Mouse (Mus musculus): ENCODE measurements at regions not wholly inside any gene's neighbourhood (a gene's known extent, or its start where the extent isn't known, plus 50 kb on each side); places are given as distances from the start of the nearest gene placed in this dataset.

GRCm38 (mm10) chr4:101338211-101338610 lies 73.1 kb upstream of the Jak1 start:
- TF ChIP-seq CTCF (IDR thresholded peaks at IDR 0.05; ENCODE audit: low read depth): no peak
- TF ChIP-seq EP300 (IDR thresholded peaks at IDR 0.05; ENCODE audit: low read depth): no peak
